Mouse (Mus musculus) E14TG2a.4 (cell line): ENCODE results near the gene Cxadr.

ENCODE experiments used
- CTCF ChIP-seq: conservative IDR thresholded peaks from 2 replicates; pipeline ENCODE4 v1.5.1; 2014; ENCODE audit warnings: low read length
- NANOG ChIP-seq: IDR thresholded peaks from 2 replicates; pipeline ENCODE4 v1.6.1; 2014; ENCODE audit warnings: borderline replicate concordance, low read length, mixed read lengths
- POU5F1 ChIP-seq: IDR thresholded peaks from 2 replicates; pipeline ENCODE4 v1.6.1; 2014; ENCODE audit warnings: low read length, borderline replicate concordance

- TF ChIP-seq CTCF (peak; percentile 31; the same call in 1 of the 2 replicates), NANOG (no peak), POU5F1 (no peak)
Measured at GRCm38 (mm10) chr16:78346662-78347327, 45.5 kb downstream of the Cxadr start.
